Mouse (Mus musculus) heart, embryonic 10.5 days (tissue): ENCODE results near the gene Btbd11. TPM values are rescaled to one million over a fixed set of nuclear protein-coding genes. Genes with fewer than 3 reads are reported as not detected.

Source experiments
- DNase-seq: peaks from one replicate; pipeline ENCODE4 v3.0.0-alpha.2; 2017; ENCODE audit warnings: low spot score
- H3K27ac ChIP-seq: fragments of 300-500 bp; sonication (generic); 2 replicates; pipeline ENCODE4 v1.5.1; 2016; ENCODE audit warnings: mild to moderate bottlenecking
- H3K27me3 ChIP-seq: fragments of 300-500 bp; sonication (generic); 2 replicates; pipeline ENCODE4 v1.6.1; 2016; ENCODE audit warnings: mild to moderate bottlenecking; ENCODE audit not compliant: poor library complexity, insufficient read depth, severe bottlenecking
- H3K36me3 ChIP-seq: fragments of 300-500 bp; sonication (generic); 2 replicates; pipeline ENCODE4 v1.6.1; 2016; ENCODE audit warnings: mild to moderate bottlenecking, moderate library complexity
- H3K4me1 ChIP-seq: fragments of 300-500 bp; sonication (generic); 2 replicates; pipeline ENCODE4 v1.6.1; 2016; ENCODE audit warnings: mild to moderate bottlenecking
- H3K4me3 ChIP-seq: fragments of 300-500 bp; sonication (generic); 2 replicates; pipeline ENCODE4 v1.5.1; 2016; ENCODE audit warnings: mild to moderate bottlenecking, moderate library complexity
- H3K9me3 ChIP-seq: fragments of 300-500 bp; sonication (generic); 2 replicates; pipeline ENCODE4 v1.6.1; 2016; ENCODE audit warnings: mild to moderate bottlenecking, moderate library complexity
- whole genome bisulfite sequencing: fragments of 180-500 bp; shearing (Covaris S2); methylation state at CpG from one replicate; pipeline ENCODE4 v1.1.7; 2016; 5-methylcytosine and 5-hydroxymethylcytosine counted together
- polyA plus RNA-seq: library from polyadenylated mRNA; unstranded; fragments of >200 nt; fragmentation: Nextera tagmentation; extraction: Ambion mirVana; gene quantifications from 2 replicates; pipeline ENCODE4 v1.2.1, GENCODE M21; 2016

Gene Btbd11
- polyA plus RNA-seq, 1 experiment from 2014 or later, result 1.5 TPM

- Histone ChIP-seq H3K9me3 (no peaks in the 10 kb centered on the region), H3K4me1 (no peaks in the 10 kb centered on the region), H3K4me3 (no peak overlapping the region), H3K27ac (no peak overlapping the region), H3K27me3 (no peaks in the 10 kb centered on the region), H3K36me3 (no peaks in the 10 kb centered on the region)
- no peak for DNase-seq
- WGBS, result 86% methylated on average over 5 of the region's 5 CpGs
These were observed 111.3 kb downstream of the Btbd11 start for GRCm38 (mm10) chr10:85497931-85498330.

GRCm38 (mm10) chr10:85500573-85501155, 114.0 kb downstream of the Btbd11 start:
- WGBS, result 72% methylated on average over 9 of the region's 9 CpGs
- Histone ChIP-seq H3K27me3 (no peaks in the 10 kb centered on the region), H3K4me3 (no peak overlapping the region), H3K4me1 (no peaks in the 10 kb centered on the region), H3K27ac (no peak overlapping the region), H3K9me3 (no peaks in the 10 kb centered on the region), H3K36me3 (no peaks in the 10 kb centered on the region)
- DNase-seq, result no peak

GRCm38 (mm10) chr10:85501966-85502566, 115.5 kb downstream of the Btbd11 start:
- Histone ChIP-seq H3K4me1 (no peaks in the 10 kb centered on the region), H3K27me3 (no peaks in the 10 kb centered on the region), H3K9me3 (no peaks in the 10 kb centered on the region), H3K36me3 (no peaks in the 10 kb centered on the region), H3K27ac (peak overlapping the region; percentile 22; the same call in 1 of the 2 replicates), H3K4me3 (no peak overlapping the region)
- DNase-seq, result no peak
- 48% methylated on average over 5 of the region's 5 CpGs for WGBS

- no peak overlapping the region for H3K4me3 ChIP-seq
- no peaks in the 10 kb centered on the region for H3K4me1 ChIP-seq
- no peaks in the 10 kb centered on the region for H3K9me3 ChIP-seq
- H3K36me3 ChIP-seq, result no peaks in the 10 kb centered on the region
- WGBS, result 78% methylated on average over 9 of the region's 9 CpGs
- DNase-seq, result no peak
- no peaks in the 10 kb centered on the region for H3K27me3 ChIP-seq
- H3K27ac ChIP-seq, result 0 out of 2 replicates have a peak overlapping the region, but pooled peaks have one; percentile 22
These were observed 116.0 kb downstream of the Btbd11 start for GRCm38 (mm10) chr10:85502656-85503055.

GRCm38 (mm10) chr10:85503453-85503852, 116.8 kb downstream of the Btbd11 start:
- H3K9me3 ChIP-seq, result no peaks in the 10 kb centered on the region
- H3K27me3 ChIP-seq, result no peaks in the 10 kb centered on the region
- no peak overlapping the region for H3K27ac ChIP-seq
- no peak for DNase-seq
- 92% methylated on average over 7 of the region's 7 CpGs for WGBS
- H3K4me3 ChIP-seq, result no peak overlapping the region
- no peaks in the 10 kb centered on the region for H3K36me3 ChIP-seq
- no peaks in the 10 kb centered on the region for H3K4me1 ChIP-seq

- 80% methylated on average over 7 of the region's 7 CpGs for WGBS
- no peak for DNase-seq
- Histone ChIP-seq H3K36me3 (no peaks in the 10 kb centered on the region), H3K4me3 (no peak overlapping the region), H3K4me1 (no peaks in the 10 kb centered on the region), H3K27ac (no peak overlapping the region), H3K27me3 (no peaks in the 10 kb centered on the region), H3K9me3 (no peaks in the 10 kb centered on the region)
These were observed 120.8 kb downstream of the Btbd11 start for GRCm38 (mm10) chr10:85507270-85508050.

GRCm38 (mm10) chr10:85508193-85508794, 121.7 kb downstream of the Btbd11 start:
- no peak for DNase-seq
- 67% methylated on average over 5 of the region's 5 CpGs for WGBS
- Histone ChIP-seq H3K4me3 (no peak overlapping the region), H3K4me1 (no peaks in the 10 kb centered on the region), H3K36me3 (no peaks in the 10 kb centered on the region), H3K9me3 (no peaks in the 10 kb centered on the region), H3K27ac (no peak overlapping the region), H3K27me3 (no peaks in the 10 kb centered on the region)

GRCm38 (mm10) chr10:85509000-85509399, 122.4 kb downstream of the Btbd11 start:
- H3K36me3 ChIP-seq, result no peaks in the 10 kb centered on the region
- no peak for DNase-seq
- H3K27me3 ChIP-seq, result no peaks in the 10 kb centered on the region
- H3K9me3 ChIP-seq, result no peaks in the 10 kb centered on the region
- H3K27ac ChIP-seq, result no peak overlapping the region
- WGBS, result 78% methylated on average over 1 of the region's 1 CpGs
- no peak overlapping the region for H3K4me3 ChIP-seq
- no peaks in the 10 kb centered on the region for H3K4me1 ChIP-seq

GRCm38 (mm10) chr10:85510329-85510728, 123.7 kb downstream of the Btbd11 start:
- 5% methylated on average over 3 of the region's 3 CpGs for WGBS

GRCm38 (mm10) chr10:85512808-85513207, 126.2 kb downstream of the Btbd11 start:
- H3K36me3 ChIP-seq, result no peaks in the 10 kb centered on the region
- H3K27ac ChIP-seq, result no peak overlapping the region
- no peaks in the 10 kb centered on the region for H3K9me3 ChIP-seq
- H3K27me3 ChIP-seq, result no peaks in the 10 kb centered on the region
- no peak for DNase-seq
- no peaks in the 10 kb centered on the region for H3K4me1 ChIP-seq
- H3K4me3 ChIP-seq, result no peak overlapping the region
- 69% methylated on average over 5 of the region's 5 CpGs for WGBS

More at GRCm38 (mm10) chr10:85510329-85510728, 123.7 kb downstream of the Btbd11 start:
- Histone ChIP-seq H3K27ac (no peak overlapping the region), H3K9me3 (no peaks in the 10 kb centered on the region), H3K4me1 (no peaks in the 10 kb centered on the region), H3K4me3 (no peak overlapping the region), H3K36me3 (no peaks in the 10 kb centered on the region), H3K27me3 (no peaks in the 10 kb centered on the region)
- DNase-seq, result no peak

- 65% methylated on average over 13 of the region's 13 CpGs for WGBS
- no peak for DNase-seq
- no peak overlapping the region for H3K27ac ChIP-seq
- no peaks in the 10 kb centered on the region for H3K27me3 ChIP-seq
- no peak overlapping the region for H3K4me3 ChIP-seq
- H3K36me3 ChIP-seq, result no peaks in the 10 kb centered on the region
- H3K9me3 ChIP-seq, result no peaks in the 10 kb centered on the region
- H3K4me1 ChIP-seq, result no peaks in the 10 kb centered on the region
These were observed 130.9 kb downstream of the Btbd11 start for GRCm38 (mm10) chr10:85517223-85518110.

GRCm38 (mm10) chr10:85518111-85518409, 131.4 kb downstream of the Btbd11 start:
- H3K36me3 ChIP-seq, result no peaks in the 10 kb centered on the region
- WGBS, result 84% methylated on average over 6 of the region's 6 CpGs
- no peak overlapping the region for H3K4me3 ChIP-seq
- no peaks in the 10 kb centered on the region for H3K27me3 ChIP-seq
- H3K9me3 ChIP-seq, result no peaks in the 10 kb centered on the region
- no peak overlapping the region for H3K27ac ChIP-seq
- H3K4me1 ChIP-seq, result no peaks in the 10 kb centered on the region
- DNase-seq, result no peak
